Mouse (Mus musculus) liver, embryonic 13.5 days (tissue): ENCODE results near the gene Cox4i1. TPM values are rescaled to one million over a fixed set of nuclear protein-coding genes. Genes with fewer than 3 reads are reported as not detected.

Source experiments
- ATAC-seq: fragments of 200-750 bp; cut with Nextera tagmentation; 2 replicates; pipeline ENCODE4 v1.8.0; 2017; ENCODE audit warnings: low read depth, mild to moderate bottlenecking, moderate number of reproducible peaks, moderate library complexity
- DNase-seq: peaks from one replicate; pipeline ENCODE4 v3.0.0; 2022
- H3K27ac ChIP-seq: fragments of 300-500 bp; sonication (generic); 2 replicates; pipeline ENCODE4 v1.5.1; 2015; ENCODE audit warnings: moderate library complexity, mild to moderate bottlenecking, inconsistent platforms
- H3K27me3 ChIP-seq: fragments of 300-500 bp; sonication (generic); 2 replicates; pipeline ENCODE4 v1.6.1; 2015; ENCODE audit warnings: mild to moderate bottlenecking, inconsistent platforms
- H3K36me3 ChIP-seq: fragments of 300-500 bp; sonication (generic); 2 replicates; pipeline ENCODE4 v1.6.1; 2015; ENCODE audit warnings: mild to moderate bottlenecking, inconsistent platforms
- H3K4me1 ChIP-seq: fragments of 300-500 bp; sonication (generic); replicated peaks from 2 replicates; pipeline ENCODE4 v1.6.1; 2015; ENCODE audit warnings: inconsistent platforms
- H3K4me2 ChIP-seq: fragments of 300-500 bp; sonication (generic); 2 replicates; pipeline ENCODE4 v1.6.1; 2015; ENCODE audit warnings: inconsistent platforms, mild to moderate bottlenecking, moderate library complexity
- H3K4me3 ChIP-seq: fragments of 300-500 bp; sonication (generic); replicated peaks from 2 replicates; pipeline ENCODE4 v1.5.1; 2015; ENCODE audit warnings: mild to moderate bottlenecking, inconsistent platforms
- H3K9ac ChIP-seq: fragments of 300-500 bp; sonication (generic); 2 replicates; pipeline ENCODE4 v1.6.1; 2015; ENCODE audit warnings: mild to moderate bottlenecking, inconsistent platforms
- H3K9me3 ChIP-seq: fragments of 300-500 bp; sonication (generic); replicated peaks from 2 replicates; pipeline ENCODE4 v1.6.1; 2016; ENCODE audit warnings: inconsistent platforms
- WGBS: fragments of 180-500 bp; shearing (Covaris S2); methylation state at CpG from one replicate; pipeline ENCODE4 v1.1.7; 2015; ENCODE audit not compliant: insufficient replicate concordance; 5-methylcytosine and 5-hydroxymethylcytosine counted together
- polyA plus RNA-seq: library from polyadenylated mRNA; unstranded; fragments of >200 nt; fragmentation: Nextera tagmentation; extraction: Ambion mirVana; gene quantifications from 2 replicates; pipeline ENCODE4 v1.2.1, GENCODE M21; 2015

Cox4i1 gene
- polyA plus RNA-seq = 800 and 812 TPM in 2 replicates

- Histone ChIP-seq H3K4me3 (peak within 1 kb of the TSS; percentile 97), H3K9me3 (no peaks in the 10 kb centered on the region), H3K27me3 (no peaks in the 10 kb centered on the region), H3K36me3 (peaks cover 55% of the 10 kb centered on the region), H3K27ac (peak within 1 kb of the TSS; percentile 93), H3K4me2 (peak within 1 kb of the TSS; percentile 94), H3K4me1 (peaks cover 63% of the 10 kb centered on the region), H3K9ac (peak within 1 kb of the TSS; percentile 98)
- DNase-seq (peak; percentile 91), ATAC-seq (peak; percentile 92)
- under 1% methylated on average over 91 of the region's 105 CpGs for WGBS
These were observed at the start of gene Cox4i1, which contains the start of gene Gm27021 for GRCm38 (mm10) chr8:120667561-120668373. Gene Cox4i1 (plus strand): TSS chr8:120668222. Gene Gm27021 (minus strand): TSS chr8:120668079.

DNA sequence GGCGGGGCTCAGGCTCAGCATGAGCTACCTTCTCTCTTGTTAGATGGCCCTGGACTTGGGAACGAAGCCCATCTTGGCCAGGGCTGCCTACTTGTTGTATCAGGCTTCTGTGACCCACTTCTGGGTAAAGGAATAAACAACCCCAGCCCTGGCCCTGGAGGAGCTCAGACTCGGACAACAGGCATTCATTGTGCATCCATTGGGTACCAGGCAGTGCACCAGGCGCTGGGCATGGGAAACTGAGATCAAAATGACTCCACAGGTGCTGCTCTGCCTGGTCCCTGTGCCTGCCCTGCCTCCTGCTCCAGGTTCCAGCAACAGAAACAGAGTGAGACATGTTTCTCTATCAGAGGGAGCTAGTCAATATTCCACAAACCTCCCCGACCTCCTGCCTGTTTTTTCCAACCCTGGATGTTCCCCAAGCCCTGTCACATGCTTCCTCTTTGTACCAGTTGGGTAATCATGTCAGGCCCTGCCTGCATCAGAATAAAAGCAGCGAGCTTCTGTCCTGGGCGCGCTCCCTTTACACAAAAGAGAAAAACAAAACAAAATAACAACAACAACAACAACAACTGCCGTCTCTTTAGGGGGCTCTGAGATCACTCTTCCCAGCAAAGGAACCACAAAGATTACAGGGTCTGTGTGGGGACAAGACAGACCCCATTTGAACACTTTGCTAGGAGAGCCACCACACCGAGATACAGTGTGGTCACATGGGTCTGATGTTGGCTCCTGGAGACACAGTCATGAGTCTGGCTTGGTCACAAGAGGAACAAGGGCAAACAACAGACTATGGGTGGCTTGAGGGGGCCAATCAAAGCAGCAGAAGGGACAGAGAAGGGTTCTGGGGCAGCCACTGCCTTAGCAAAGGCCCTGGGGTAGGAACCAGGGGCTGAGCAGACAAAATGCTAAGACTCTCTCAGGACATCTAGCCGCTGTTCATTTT is 48.5 kb upstream of the Cox4i1 start:
- Histone ChIP-seq H3K4me1 (peaks cover 44% of the 10 kb centered on the region), H3K9me3 (no peaks in the 10 kb centered on the region), H3K4me2 (no peak overlapping the region), H3K27ac (peak overlapping the region; percentile 62), H3K4me3 (no peak overlapping the region), H3K27me3 (0 out of 2 replicates have a peak, but pooled peaks cover 3% of the 10 kb centered on the region), H3K9ac (no peak overlapping the region), H3K36me3 (no peaks in the 10 kb centered on the region)
- WGBS = 59% methylated on average over 11 of the region's 11 CpGs
- DNase-seq (no peak), ATAC-seq (no peak)

GRCm38 (mm10) chr8:120620441-120620840 is 47.6 kb upstream of the Cox4i1 start:
- WGBS = 52% methylated on average over 7 of the region's 7 CpGs
- no peak for DNase-seq
- no peak for ATAC-seq
- H3K4me3 ChIP-seq = no peak overlapping the region
- no peaks in the 10 kb centered on the region for H3K36me3 ChIP-seq
- H3K4me1 ChIP-seq = peaks cover 49% of the 10 kb centered on the region
- no peaks in the 10 kb centered on the region for H3K9me3 ChIP-seq
- H3K27me3 ChIP-seq = no peaks in the 10 kb centered on the region
- no peak overlapping the region for H3K4me2 ChIP-seq
- peak overlapping the region; percentile 62 for H3K27ac ChIP-seq
- no peak overlapping the region for H3K9ac ChIP-seq

DNA sequence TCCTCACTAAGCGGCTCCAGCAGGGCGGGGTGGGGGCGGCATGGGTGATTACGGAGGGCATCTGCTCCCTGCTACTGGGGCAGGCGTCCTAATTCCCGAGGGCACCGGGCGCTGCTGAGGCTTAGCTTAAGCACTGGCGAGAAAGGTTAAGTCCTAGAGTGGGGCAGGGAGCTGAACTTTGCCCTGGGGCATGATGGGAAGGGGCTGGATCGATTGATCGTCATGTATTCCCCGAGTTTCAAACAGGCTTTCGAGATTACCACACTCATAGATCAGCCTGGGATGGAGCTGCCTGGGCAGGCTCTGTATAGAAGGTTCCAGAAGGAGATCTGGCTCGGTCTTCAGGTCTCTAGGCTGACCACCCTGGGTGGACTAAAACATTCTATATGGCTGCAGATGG is 45.9 kb upstream of the Cox4i1 start:
- H3K27ac ChIP-seq = no peak overlapping the region
- H3K36me3 ChIP-seq = no peaks in the 10 kb centered on the region
- H3K4me1 ChIP-seq = peaks cover 49% of the 10 kb centered on the region
- no peak overlapping the region for H3K4me2 ChIP-seq
- WGBS = 68% methylated on average over 14 of the region's 14 CpGs
- no peak for ATAC-seq
- H3K9ac ChIP-seq = no peak overlapping the region
- H3K4me3 ChIP-seq = no peak overlapping the region
- DNase-seq = no peak
- no peaks in the 10 kb centered on the region for H3K27me3 ChIP-seq
- H3K9me3 ChIP-seq = no peaks in the 10 kb centered on the region

GRCm38 (mm10) chr8:120623608-120624007 is 44.4 kb upstream of the Cox4i1 start:
- Histone ChIP-seq H3K4me1 (peaks cover 49% of the 10 kb centered on the region), H3K9ac (peak overlapping the region; percentile 45; the same call in 1 of the 2 replicates), H3K4me2 (no peak overlapping the region), H3K9me3 (no peaks in the 10 kb centered on the region), H3K4me3 (no peak overlapping the region), H3K27me3 (no peaks in the 10 kb centered on the region), H3K36me3 (no peaks in the 10 kb centered on the region), H3K27ac (peak overlapping the region; percentile 48; the same call in 1 of the 2 replicates)
- WGBS = 28% methylated on average over 2 of the region's 2 CpGs
- DNase-seq (no peak), ATAC-seq (peak; percentile 64)

DNA sequence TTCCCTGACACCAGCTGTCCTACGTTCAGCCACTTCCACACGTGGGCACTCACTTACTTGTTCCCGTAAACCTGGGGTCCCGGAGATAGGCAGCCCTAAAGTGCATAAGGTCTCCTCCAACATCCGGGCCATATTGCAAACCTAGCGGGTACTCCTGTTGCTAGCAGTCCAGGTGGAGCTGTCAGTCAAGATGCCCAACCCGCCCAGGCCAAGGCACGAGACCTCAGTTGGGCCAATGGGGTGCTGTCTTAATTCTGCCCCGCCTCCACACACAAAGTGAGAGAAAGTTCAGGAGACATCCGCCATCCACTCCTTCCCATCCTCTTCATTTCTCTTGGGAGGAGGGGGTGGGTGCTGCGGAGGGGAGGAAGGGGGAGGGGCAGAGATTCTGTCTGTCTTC is 41.6 kb upstream of the Cox4i1 start:
- H3K9ac ChIP-seq = no peak overlapping the region
- H3K27me3 ChIP-seq = peaks cover 17% of the 10 kb centered on the region; the same call in 1 of the 2 replicates
- no peak overlapping the region for H3K4me2 ChIP-seq
- no peak overlapping the region for H3K4me3 ChIP-seq
- no peaks in the 10 kb centered on the region for H3K9me3 ChIP-seq
- no peak for DNase-seq
- WGBS = 63% methylated on average over 11 of the region's 11 CpGs
- H3K27ac ChIP-seq = no peak overlapping the region
- H3K36me3 ChIP-seq = no peaks in the 10 kb centered on the region
- peaks cover 29% of the 10 kb centered on the region for H3K4me1 ChIP-seq
- no peak for ATAC-seq

DNA sequence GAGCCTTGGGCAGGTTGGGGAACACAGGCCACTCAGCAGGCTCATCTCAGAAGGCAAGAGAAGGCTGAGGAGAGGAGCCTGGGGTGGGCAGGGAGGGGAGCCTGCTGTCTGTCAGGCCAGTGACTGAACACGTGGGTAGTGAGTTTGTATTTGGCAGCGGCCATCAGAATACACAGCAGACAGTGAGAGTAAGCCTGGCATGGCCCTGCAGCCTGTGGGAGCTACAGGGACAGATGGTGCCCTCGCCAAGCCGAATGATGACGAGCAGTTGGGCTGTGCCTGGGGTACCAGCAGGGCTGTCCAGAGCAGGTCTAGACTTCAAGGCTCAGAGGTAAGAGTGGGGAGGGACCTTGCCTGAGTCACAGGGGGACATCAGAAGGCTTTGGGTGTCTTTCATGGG is 40.7 kb upstream of the Cox4i1 start:
- Histone ChIP-seq H3K4me1 (peaks cover 20% of the 10 kb centered on the region), H3K4me2 (no peak overlapping the region)

GRCm38 (mm10) chr8:120630031-120630430 is 38.0 kb upstream of the Cox4i1 start:
- WGBS = 42% methylated on average over 5 of the region's 5 CpGs

More for the DNA sequence above, 40.7 kb upstream of the Cox4i1 start:
- H3K27me3 ChIP-seq = peaks cover 25% of the 10 kb centered on the region
- 74% methylated on average over 5 of the region's 5 CpGs for WGBS
- no peak overlapping the region for H3K9ac ChIP-seq
- H3K4me3 ChIP-seq = no peak overlapping the region
- DNase-seq (no peak), ATAC-seq (no peak)
- no peak overlapping the region for H3K27ac ChIP-seq
- no peaks in the 10 kb centered on the region for H3K36me3 ChIP-seq
- no peaks in the 10 kb centered on the region for H3K9me3 ChIP-seq

DNA sequence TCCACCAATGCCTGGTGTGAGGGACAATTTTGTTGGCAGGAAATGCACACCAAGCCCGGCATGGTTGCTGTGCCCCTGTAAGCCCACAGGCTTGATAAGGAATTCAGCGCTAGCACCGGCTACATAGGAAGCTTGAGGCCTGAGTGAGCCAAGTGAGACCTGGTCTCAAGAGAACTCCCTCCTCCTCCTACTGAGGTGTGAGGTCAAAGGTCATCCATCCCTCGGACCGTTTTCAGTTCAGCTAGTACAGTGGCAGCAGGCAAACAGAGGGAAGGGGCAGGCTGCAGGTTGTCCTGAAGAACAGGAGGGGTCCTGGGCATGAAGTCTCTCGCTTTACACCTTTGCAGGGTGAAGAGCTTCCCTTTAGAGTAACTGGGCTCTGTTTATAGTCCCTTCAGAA is 37.2 kb upstream of the Cox4i1 start:
- Histone ChIP-seq H3K4me1 (peaks cover 14% of the 10 kb centered on the region), H3K4me2 (no peak overlapping the region), H3K27ac (no peak overlapping the region), H3K27me3 (peaks cover 60% of the 10 kb centered on the region), H3K36me3 (no peaks in the 10 kb centered on the region), H3K9me3 (no peaks in the 10 kb centered on the region), H3K4me3 (no peak overlapping the region), H3K9ac (no peak overlapping the region)
- DNase-seq (no peak), ATAC-seq (no peak)
- 33% methylated on average over 6 of the region's 6 CpGs for WGBS

More at GRCm38 (mm10) chr8:120630031-120630430, 38.0 kb upstream of the Cox4i1 start:
- H3K4me3 ChIP-seq = no peak overlapping the region
- no peaks in the 10 kb centered on the region for H3K36me3 ChIP-seq
- H3K27me3 ChIP-seq = peaks cover 52% of the 10 kb centered on the region
- H3K9ac ChIP-seq = no peak overlapping the region
- DNase-seq (no peak), ATAC-seq (no peak)
- no peak overlapping the region for H3K27ac ChIP-seq
- H3K9me3 ChIP-seq = no peaks in the 10 kb centered on the region
- H3K4me1 ChIP-seq = peaks cover 14% of the 10 kb centered on the region
- no peak overlapping the region for H3K4me2 ChIP-seq

- no peaks in the 10 kb centered on the region for H3K9me3 ChIP-seq
- 76% methylated on average over 21 of the region's 21 CpGs for WGBS
- H3K27ac ChIP-seq = no peak overlapping the region
- H3K9ac ChIP-seq = no peak overlapping the region
- ATAC-seq (no peak), DNase-seq (no peak)
- peaks cover 14% of the 10 kb centered on the region for H3K4me1 ChIP-seq
- H3K27me3 ChIP-seq = peaks cover 69% of the 10 kb centered on the region
- H3K36me3 ChIP-seq = no peaks in the 10 kb centered on the region
- H3K4me2 ChIP-seq = no peak overlapping the region
- no peak overlapping the region for H3K4me3 ChIP-seq
These were observed 36.3 kb upstream of the Cox4i1 start for GRCm38 (mm10) chr8:120631441-120632375.
